In genomic region chr17:43788222-43788621, GRCm38 (mm10) we compare ENCODE assay signal across 26 mouse cellular contexts. TPM values are rescaled to one million over a fixed set of nuclear protein-coding genes. Genes with fewer than 3 reads are reported as not detected.
DNase-seq lines count a peak whose midpoint lies in the region; TF ChIP-seq lines count a peak whose summit lies in the region.
"Had no signal": no experiment of that assay in that cellular context is flagged by ENCODE, and none has a peak within 500 bp of the region (broad histone marks: within the 10 kb centered on the region; RNA-seq: fewer than 3 reads in every experiment).

No protein-coding gene starts in this region.

- H3K4me3 ChIP-seq in heart, embryonic 10.5 days: no peak overlapping the region
- H3K4me3 ChIP-seq in myocyte: no peak overlapping the region
- no peak overlapping the region for H3K4me3 ChIP-seq in cerebellum, adult 2 months (replicated peaks; ENCODE audit: insufficient read depth, low read depth, low read length)
- H3K4me3 ChIP-seq: embryonic facial prominence, embryonic 13.5 days; embryonic facial prominence, embryonic 15.5 days; erythroblast, embryonic 14.5 days; forebrain, embryonic 10.5 days; forebrain, embryonic 12.5 days had no signal

- DNase-seq in gastrocnemius, postnatal 14 days: peak; percentile 10
- DNase-seq in gastrocnemius, postnatal 10 days: no peak
- DNase-seq in heart, embryonic 10.5 days (ENCODE audit: low spot score): peak; percentile 28
- no peak for DNase-seq in heart, adult 9 months (ENCODE audit: low spot score in 2 of 2)
- DNase-seq in NIH3T3 (ENCODE audit: low read depth): peak; percentile 49
- DNase-seq in urinary bladder, postnatal 36 days (ENCODE audit: low spot score in 2 of 2): no peak
- no peak for DNase-seq in cerebellum, adult 2 months
- DNase-seq: adrenal gland, adult 8-10 months; adrenal gland, postnatal 14 days; adrenal gland, postnatal 36 days; cerebellum, adult 11-12 months; cerebellum, adult 8-10 months; cerebellum, adult 9-11 months; cerebellum, postnatal 14 days; cerebellum, postnatal 36 days; embryo, embryonic 11 days had no signal

- no peaks in the 10 kb centered on the region for H3K27me3 ChIP-seq in heart, embryonic 10.5 days (ENCODE audit: insufficient read depth, poor library complexity, severe bottlenecking)
- no peaks in the 10 kb centered on the region for H3K27me3 ChIP-seq in myocyte (ENCODE audit: control insufficient read depth, insufficient read depth, insufficient read length)
- no peaks in the 10 kb centered on the region for H3K27me3 ChIP-seq in cerebellum, adult 2 months (ENCODE audit: control insufficient read depth, insufficient read depth, low read length)
- H3K27me3 ChIP-seq: CH12.LX; embryonic facial prominence, embryonic 13.5 days; embryonic facial prominence, embryonic 15.5 days; forebrain, embryonic 12.5 days had no signal

- H3K27ac ChIP-seq in heart, embryonic 10.5 days: no peak overlapping the region
- H3K27ac ChIP-seq in cerebellum, adult 2 months (ENCODE audit: insufficient read depth, low read length): no peak overlapping the region
- H3K27ac ChIP-seq: embryonic facial prominence, embryonic 13.5 days; embryonic facial prominence, embryonic 15.5 days; forebrain, embryonic 10.5 days; forebrain, embryonic 12.5 days had no signal

- no peaks in the 10 kb centered on the region for H3K79me2 ChIP-seq in myocyte (ENCODE audit: control insufficient read depth, insufficient read depth)

- H3K4me2 ChIP-seq in myocyte (ENCODE audit: low read depth): no peak overlapping the region
- H3K4me2 ChIP-seq: embryonic facial prominence, embryonic 13.5 days; embryonic facial prominence, embryonic 15.5 days; forebrain, embryonic 12.5 days had no signal

- WGBS in heart, embryonic 10.5 days: 87% methylated on average over 5 of the region's 5 CpGs
- WGBS in cerebellum, adult 2 months: 85% methylated on average over 5 of the region's 5 CpGs

- no peak overlapping the region for H3ac ChIP-seq in myocyte (ENCODE audit: control insufficient read depth, insufficient read length)

- no peaks in the 10 kb centered on the region for H3K4me1 ChIP-seq in heart, embryonic 10.5 days
- no peaks in the 10 kb centered on the region for H3K4me1 ChIP-seq in cerebellum, adult 2 months (ENCODE audit: control insufficient read depth, insufficient read depth, low read length)
- H3K4me1 ChIP-seq: embryonic facial prominence, embryonic 13.5 days; forebrain, embryonic 10.5 days; forebrain, embryonic 12.5 days had no signal

- no peak for TF ChIP-seq CTCF in cerebellum, adult 2 months (IDR thresholded peaks at IDR 0.05; ENCODE audit: borderline replicate concordance, insufficient read depth, low read depth, low read length)

- no peaks in the 10 kb centered on the region for H3K36me3 ChIP-seq in heart, embryonic 10.5 days
- H3K36me3 ChIP-seq in myocyte (ENCODE audit: control insufficient read depth, insufficient read depth): no peaks in the 10 kb centered on the region
- H3K36me3 ChIP-seq: embryonic facial prominence, embryonic 13.5 days; embryonic facial prominence, embryonic 15.5 days; forebrain, embryonic 10.5 days; forebrain, embryonic 12.5 days; G1E had no signal

- no peak for TF ChIP-seq POLR2A in myocyte (IDR thresholded peaks at IDR 0.05; ENCODE audit: insufficient read length, low read depth)
- TF ChIP-seq POLR2A in cerebellum, adult 2 months (IDR thresholded peaks at IDR 0.05; ENCODE audit: borderline replicate concordance, insufficient read depth, low read length): no peak

- H3K9me3 ChIP-seq in heart, embryonic 10.5 days: no peaks in the 10 kb centered on the region
- H3K9me3 ChIP-seq: embryonic facial prominence, embryonic 13.5 days; embryonic facial prominence, embryonic 15.5 days; forebrain, embryonic 10.5 days; forebrain, embryonic 12.5 days had no signal

- intact Hi-C loops in gastrocnemius, postnatal 14 days (cut with DNase I; ENCODE audit: low total_unique reads): no loop called here

TF ChIP-seq in myocyte, 11 proteins besides CTCF, POLR2A, EP300 and RAD21:
- peak; percentile 60 for TF ChIP-seq CEBPB (IDR thresholded peaks at IDR 0.05; ENCODE audit: insufficient read depth, poor library complexity, severe bottlenecking)
- peak; percentile 62 to 71 (median 68) for TF ChIP-seq MYOD1 (IDR thresholded peaks at IDR 0.05; ENCODE audit: control insufficient read depth in 1 of 3, insufficient read length in 2 of 3, low read depth in 2 of 3)
- no peak for TF ChIP-seq E2F4 (IDR thresholded peaks at IDR 0.05; ENCODE audit: insufficient read depth)

RNA-seq across cellular contexts. Expression of gene Rcan2, which starts 12.9 kb away (rescaled TPM):
- total RNA-seq in gastrocnemius, postnatal 14 days (2021): 10 to 100 TPM; 20.5 to 27.2 TPM
- total RNA-seq in gastrocnemius, postnatal 10 days (2021): 10 to 100 TPM; 18.4 to 22.3 TPM
- polyA plus RNA-seq in heart, embryonic 10.5 days (2016; fragmentation: Nextera tagmentation; extraction: Ambion mirVana): 14.5 and 28.9 TPM in 2 replicates
- polyA plus RNA-seq in myocyte (2012; fragmentation: generic; extraction: Trizol): 2.0 TPM
- polyA plus RNA-seq in cerebellum, adult 2 months (2012; rRNA removed): 171 and 206 TPM in 2 replicates
- total RNA-seq: common myeloid progenitor, adult 5-6 weeks had no signal
- polyA plus RNA-seq: CD4-positive, CD25-positive, alpha-beta regulatory T cell, adult 4 months; erythroblast, embryonic 14.5 days; G1E had no signal

Comparison
In these comparisons a context has a peak if more than half of its experiments do, and no peak if none do; other contexts are left out.
1. DNase-seq: peak in gastrocnemius, postnatal 14 days (single experiment), heart, embryonic 10.5 days (single experiment) and NIH3T3 (single experiment); none in gastrocnemius, postnatal 10 days (single experiment), heart, adult 9 months (0 of 2), urinary bladder, postnatal 36 days (0 of 2) and cerebellum, adult 2 months (0 of 2).